Mouse (Mus musculus) retina, postnatal 1 day (tissue): ENCODE measurements around the gene Unc13d.
"Not testable (repeated sequence)": the region's sequence is repeated elsewhere in the genome, so short reads cannot be mapped to it uniquely, and the experiment has no call there.

Experiments used
- DNase-seq: peaks from one replicate; pipeline ENCODE4 v3.0.0-alpha.2; 2012

Unc13d gene

GRCm38 (mm10) chr11:116043286-116043685 lies 34.5 kb downstream of the Unc13d start:
- DNase-seq = no peak

GRCm38 (mm10) chr11:116042372-116043138 lies 35.2 kb downstream of the Unc13d start:
- DNase-seq = no peak

GRCm38 (mm10) chr11:116041833-116042232 lies 35.9 kb downstream of the Unc13d start:
- DNase-seq = no peak

DNA sequence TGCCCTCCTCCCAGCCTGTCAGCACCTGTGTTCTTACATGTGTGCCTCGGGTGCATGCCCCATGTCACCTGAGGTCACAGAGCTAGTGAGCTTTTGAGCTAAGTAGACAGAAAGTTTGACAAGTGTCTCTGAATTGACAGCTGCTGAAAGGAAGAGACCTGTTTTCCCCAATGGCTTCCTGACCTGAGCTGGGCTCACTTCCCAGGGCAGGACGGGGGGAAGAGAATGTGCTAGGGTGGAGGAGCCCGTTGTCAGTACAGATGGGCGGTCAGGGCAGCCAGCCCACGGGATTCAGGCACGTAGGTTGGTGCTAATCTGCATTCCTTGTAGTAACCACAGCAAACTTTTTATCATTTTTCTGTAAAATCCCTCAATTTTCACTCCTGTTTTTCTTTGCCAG lies 37.2 kb downstream of the Unc13d start:
- DNase-seq = no peak

- DNase-seq = no peak
Measured at GRCm38 (mm10) chr11:116037826-116038225, 39.9 kb downstream of the Unc13d start.

DNA sequence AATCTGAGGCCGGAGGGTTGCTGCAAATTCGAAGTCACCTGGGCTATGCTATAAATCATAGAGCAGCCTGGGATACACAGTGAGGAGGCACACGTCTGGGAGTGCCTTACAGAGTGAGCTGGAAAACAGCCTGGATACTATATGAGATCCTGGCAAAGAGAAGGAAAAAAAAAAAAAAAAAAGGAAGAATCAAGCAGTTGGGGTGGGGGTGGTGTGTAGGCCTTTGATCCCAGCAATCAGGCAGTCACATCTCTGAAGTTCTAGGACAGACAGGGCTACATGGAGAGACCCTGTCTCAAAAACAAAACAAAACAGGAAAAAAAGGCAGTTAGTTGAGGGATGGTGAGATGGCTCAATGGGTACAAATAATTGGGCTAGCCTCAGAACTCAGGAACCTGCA lies 41.1 kb downstream of the Unc13d start:
- DNase-seq = no peak

- DNase-seq = no peak
Measured at GRCm38 (mm10) chr11:116034584-116034983, 43.2 kb downstream of the Unc13d start.

DNA sequence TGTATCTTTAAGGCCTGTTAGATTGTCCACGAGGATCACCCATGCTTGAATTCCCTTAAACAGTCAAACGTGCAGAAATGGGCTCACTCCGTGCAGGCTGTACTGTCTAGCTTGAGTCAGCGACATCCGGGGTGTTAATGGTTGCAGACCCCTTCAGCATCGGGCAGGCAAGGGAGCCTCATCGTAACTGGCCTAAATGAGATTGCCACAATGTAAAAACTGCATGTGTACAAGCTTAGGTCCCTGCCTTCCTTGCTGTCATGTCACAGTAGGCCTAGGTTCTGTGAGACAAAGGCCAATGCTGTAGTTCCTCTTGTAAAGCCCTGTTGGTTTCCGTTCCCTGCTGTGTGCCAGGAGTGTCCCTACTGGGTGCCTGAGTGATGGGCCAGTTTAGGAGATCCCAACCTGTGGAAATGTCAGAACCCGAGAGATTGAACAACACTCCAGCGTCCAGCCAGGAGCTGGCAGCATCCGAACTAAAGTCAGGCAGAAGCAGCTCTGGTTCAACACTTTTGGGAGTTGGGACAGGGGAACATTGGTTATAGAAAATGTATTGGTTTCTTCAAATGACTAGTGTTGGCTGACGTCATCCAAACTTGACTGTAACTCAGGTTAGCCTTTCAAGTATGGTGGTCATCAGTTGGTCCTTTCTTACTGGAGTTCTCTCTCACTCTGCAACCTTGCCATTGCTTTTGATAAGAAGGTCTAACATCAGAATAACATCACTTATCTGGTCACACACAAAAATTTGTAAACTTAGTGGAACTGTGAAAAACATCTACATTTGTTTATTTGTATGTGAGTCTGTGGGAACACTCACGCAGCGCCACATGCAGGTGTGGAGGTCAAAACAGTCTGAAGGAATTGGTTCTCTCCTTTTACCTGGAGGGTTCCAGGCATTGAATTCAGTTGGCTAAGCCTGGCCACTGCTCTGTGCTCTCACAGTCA lies 46.6 kb downstream of the Unc13d start:
- DNase-seq = no peak

- peak; percentile 99 for DNase-seq
Measured at GRCm38 (mm10) chr11:116030088-116030897, 47.5 kb downstream of the Unc13d start, which contains the start of gene Unk. Unk (plus strand) TSS chr11:116030322.

- no peak for DNase-seq
Measured at GRCm38 (mm10) chr11:116029086-116029865, 48.5 kb downstream of the Unc13d start.

- no peak for DNase-seq
Measured at GRCm38 (mm10) chr11:116028177-116028865, 49.4 kb downstream of the Unc13d start.

- DNase-seq = no peak
Measured at GRCm38 (mm10) chr11:116027756-116028155, 50.0 kb downstream of the Unc13d start, which contains the start of gene H3f3b. H3f3b (minus strand) TSS chr11:116027962.

GRCm38 (mm10) chr11:116025056-116025845 lies 52.5 kb downstream of the Unc13d start:
- no peak for DNase-seq

GRCm38 (mm10) chr11:116024356-116024808 lies 53.4 kb downstream of the Unc13d start:
- peak; percentile 100 for DNase-seq

- no peak for DNase-seq
Measured at GRCm38 (mm10) chr11:116023771-116024355, 53.9 kb downstream of the Unc13d start.

- not testable (repeated sequence) for DNase-seq
Measured at GRCm38 (mm10) chr11:116023074-116023770, 54.5 kb downstream of the Unc13d start.

DNA sequence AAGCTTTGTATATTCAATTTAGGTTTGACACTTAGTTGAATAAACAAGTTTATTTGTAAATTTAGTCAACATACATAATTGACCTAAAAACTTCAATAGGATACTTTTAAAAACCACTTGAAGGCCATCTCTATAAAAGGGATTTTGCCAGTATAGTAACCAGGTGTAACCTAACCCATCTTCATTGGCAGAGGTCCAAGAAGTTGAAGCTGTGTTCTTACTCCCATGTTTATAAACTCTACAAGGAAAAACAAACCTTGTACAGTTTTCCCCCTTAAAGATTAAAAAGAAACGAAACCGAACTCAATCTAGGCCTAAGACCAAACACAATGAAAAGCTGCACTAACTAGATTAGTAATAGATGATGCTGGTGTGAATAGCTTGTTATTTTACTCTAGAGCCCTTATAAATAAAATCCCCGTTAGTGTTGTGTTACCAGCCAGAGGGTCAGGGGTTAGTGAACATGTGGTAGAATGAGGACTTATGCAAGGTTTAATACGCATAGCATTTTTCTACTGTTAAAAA lies 55.4 kb downstream of the Unc13d start:
- no peak for DNase-seq

- DNase-seq = peak; percentile 31
Measured at GRCm38 (mm10) chr11:116021328-116022220, 56.2 kb downstream of the Unc13d start.
